Mouse (Mus musculus) midbrain, embryonic 12.5 days (tissue): Measurements from ENCODE around the gene Hist1h4j. TPM values are rescaled to one million over a fixed set of nuclear protein-coding genes. Genes with fewer than 3 reads are reported as not detected.
"Not testable (repeated sequence)": the region's sequence is repeated elsewhere in the genome, so short reads cannot be mapped to it uniquely, and the experiment has no call there.

Experiments
- ATAC-seq: fragments of 200-750 bp; cut with Nextera tagmentation; 2 replicates; pipeline ENCODE4 v1.8.0; 2017; ENCODE audit warnings: low read depth, moderate TSS enrichment, moderate library complexity; ENCODE audit not compliant: low FRiP score
- H3K27ac ChIP-seq: fragments of 300-500 bp; sonication (generic); replicated peaks from 2 replicates; pipeline ENCODE4 v1.5.1; 2016; ENCODE audit warnings: mild to moderate bottlenecking
- H3K27me3 ChIP-seq: fragments of 300-500 bp; sonication (generic); 2 replicates; pipeline ENCODE4 v1.6.1; 2016; ENCODE audit warnings: mild to moderate bottlenecking
- H3K36me3 ChIP-seq: fragments of 300-500 bp; sonication (generic); 2 replicates; pipeline ENCODE4 v1.6.1; 2016
- H3K4me1 ChIP-seq: fragments of 300-500 bp; sonication (generic); 2 replicates; pipeline ENCODE4 v1.6.1; 2016
- H3K4me2 ChIP-seq: fragments of 300-500 bp; sonication (generic); replicated peaks from 2 replicates; pipeline ENCODE4 v1.6.1; 2016; ENCODE audit warnings: mild to moderate bottlenecking, moderate library complexity
- H3K4me3 ChIP-seq: fragments of 300-500 bp; sonication (generic); 2 replicates; pipeline ENCODE4 v1.5.1; 2016; ENCODE audit warnings: mild to moderate bottlenecking
- H3K9ac ChIP-seq: fragments of 300-500 bp; sonication (generic); replicated peaks from 2 replicates; pipeline ENCODE4 v1.6.1; 2016; ENCODE audit warnings: mild to moderate bottlenecking, moderate library complexity
- H3K9me3 ChIP-seq: fragments of 300-500 bp; sonication (generic); 2 replicates; pipeline ENCODE4 v1.6.1; 2016; ENCODE audit warnings: mild to moderate bottlenecking
- WGBS: fragments of 180-500 bp; shearing (Covaris S2); methylation state at CpG from one replicate; pipeline ENCODE4 v1.1.7; 2016; 5-methylcytosine and 5-hydroxymethylcytosine counted together
- polyA plus RNA-seq: library from polyadenylated mRNA; unstranded; fragments of >200 nt; fragmentation: Nextera tagmentation; extraction: Ambion mirVana; gene quantifications from 2 replicates; pipeline ENCODE4 v1.2.1, GENCODE M21; 2016

The Hist1h4j gene
- 0.97 and 1.4 TPM in 2 replicates for polyA plus RNA-seq

GRCm38 (mm10) chr13:21734906-21735767, at the start of gene Hist1h4j:
Hist1h4j (plus strand) TSS chr13:21735064.
- H3K4me1 ChIP-seq, H3K36me3 ChIP-seq, H3K9me3 ChIP-seq, H3K27me3 ChIP-seq: not testable (repeated sequence)
- under 1% methylated on average over 43 of the region's 56 CpGs for WGBS
- Histone ChIP-seq H3K27ac (peak within 1 kb of the TSS; percentile 98), H3K4me2 (peak within 1 kb of the TSS; percentile 65), H3K4me3 (peak within 1 kb of the TSS; percentile 57), H3K9ac (peak within 1 kb of the TSS; percentile 69)
- ATAC-seq = peak; percentile 91

DNA sequence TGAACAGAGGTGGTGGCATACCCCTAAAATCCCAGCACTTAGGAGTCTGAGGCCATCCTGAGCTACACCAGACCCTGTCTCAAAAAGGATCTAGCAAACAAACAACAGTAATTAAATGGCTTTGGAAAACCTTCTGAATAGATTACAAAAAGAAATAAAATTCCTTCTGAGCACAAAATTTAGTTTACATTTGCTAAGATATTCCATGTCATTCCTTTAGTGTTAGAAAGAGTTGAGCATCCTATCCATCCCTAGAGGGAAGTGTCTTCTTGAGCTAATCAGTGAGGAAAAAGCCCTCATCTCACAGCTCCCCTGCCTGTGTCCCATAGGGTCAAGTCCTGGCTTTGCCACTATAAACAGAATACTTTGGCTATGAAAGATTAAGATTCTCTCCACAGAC, 37.1 kb upstream of the Hist1h4j start, which contains the start of gene Olfr1359:
Olfr1359 (plus strand) TSS at position 301 of the 400 bp plus-strand sequence.
- no peaks in the 10 kb centered on the region for H3K27me3 ChIP-seq
- no peaks in the 10 kb centered on the region for H3K9me3 ChIP-seq
- ATAC-seq = no peak
- H3K9ac ChIP-seq = no peak within 1 kb of the TSS
- no peak within 1 kb of the TSS for H3K27ac ChIP-seq
- no peak within 1 kb of the TSS for H3K4me2 ChIP-seq
- no peaks in the 10 kb centered on the region for H3K4me1 ChIP-seq
- no peaks in the 10 kb centered on the region for H3K36me3 ChIP-seq
- H3K4me3 ChIP-seq = no peak within 1 kb of the TSS

DNA sequence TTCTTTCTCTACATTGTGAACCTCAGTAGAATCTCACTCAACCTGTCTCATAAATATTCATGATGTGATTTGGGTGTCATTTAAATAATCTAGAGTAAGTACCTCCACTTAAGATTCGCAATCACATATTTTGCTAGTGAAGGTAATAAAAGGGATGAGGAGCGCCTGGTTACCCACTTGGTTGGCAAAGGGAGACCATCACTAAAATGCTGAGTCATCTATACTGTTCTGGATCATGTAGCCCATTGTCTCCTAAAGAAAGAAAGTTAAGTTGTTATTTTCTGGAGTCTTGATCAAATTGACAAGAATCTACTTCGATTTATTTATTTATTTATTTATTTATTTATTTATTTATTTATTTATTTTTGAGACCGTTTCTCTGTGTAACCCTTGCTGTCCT, 28.2 kb upstream of the Hist1h4j start:
- Histone ChIP-seq H3K4me3 (no peak overlapping the region), H3K9ac (no peak overlapping the region), H3K4me2 (no peak overlapping the region), H3K27ac (no peak overlapping the region), H3K36me3 (no peaks in the 10 kb centered on the region), H3K27me3 (no peaks in the 10 kb centered on the region), H3K9me3 (no peaks in the 10 kb centered on the region), H3K4me1 (peaks cover 4% of the 10 kb centered on the region; the same call in 1 of the 2 replicates)
- ATAC-seq = no peak
- 74% methylated on average over 4 of the region's 4 CpGs for WGBS

DNA sequence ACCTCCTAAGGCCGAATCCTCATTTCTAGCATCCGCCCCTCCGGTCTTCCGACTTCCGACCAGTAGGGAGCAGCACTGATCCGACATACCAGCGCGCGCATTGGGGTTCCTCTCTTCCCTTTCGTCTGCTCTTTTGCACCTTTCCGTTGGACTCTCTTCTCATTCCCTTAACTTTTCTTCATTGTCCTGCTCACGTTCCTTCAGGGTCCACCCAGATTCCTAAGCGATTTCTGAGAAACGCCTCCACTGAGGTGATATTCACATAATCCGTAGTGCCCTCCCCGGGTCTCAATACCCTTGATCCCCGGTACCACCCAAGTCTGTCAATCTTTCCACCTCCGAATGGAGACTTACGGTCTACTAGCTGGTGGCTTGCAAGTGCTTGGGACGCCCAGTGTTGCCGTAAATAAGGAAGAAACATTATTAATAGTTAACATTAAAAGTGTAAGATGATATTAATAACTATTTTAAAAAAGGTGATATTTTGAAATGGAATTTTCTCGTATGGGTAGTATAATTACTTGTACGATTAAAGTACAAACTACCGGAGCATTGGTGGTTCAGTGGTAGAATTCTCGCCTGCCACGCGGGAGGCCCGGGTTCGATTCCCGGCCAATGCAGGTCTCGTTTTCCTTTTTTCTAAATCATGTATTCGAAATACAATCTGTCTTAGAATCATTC, 24.7 kb upstream of the Hist1h4j start:
- peak; percentile 85 for ATAC-seq
- under 1% methylated on average over 32 of the region's 32 CpGs for WGBS
- Histone ChIP-seq H3K4me3 (peak overlapping the region; percentile 55), H3K27me3 (no peaks in the 10 kb centered on the region), H3K4me1 (peaks cover 8% of the 10 kb centered on the region), H3K4me2 (peak overlapping the region; percentile 43), H3K9ac (peak overlapping the region; percentile 43), H3K9me3 (no peaks in the 10 kb centered on the region), H3K27ac (peak overlapping the region; percentile 55; the same call in 1 of the 2 replicates), H3K36me3 (no peaks in the 10 kb centered on the region)

GRCm38 (mm10) chr13:21710821-21711525, 23.9 kb upstream of the Hist1h4j start:
- H3K27ac ChIP-seq = no peak overlapping the region
- no peaks in the 10 kb centered on the region for H3K36me3 ChIP-seq

GRCm38 (mm10) chr13:21711698-21712097, 23.2 kb upstream of the Hist1h4j start:
- H3K4me3 ChIP-seq = peak overlapping the region; percentile 44
- peak overlapping the region; percentile 34; the same call in 1 of the 2 replicates for H3K9ac ChIP-seq
- H3K4me1 ChIP-seq = peaks cover 12% of the 10 kb centered on the region
- no peaks in the 10 kb centered on the region for H3K9me3 ChIP-seq
- H3K36me3 ChIP-seq = no peaks in the 10 kb centered on the region
- H3K4me2 ChIP-seq = peak overlapping the region; percentile 60
- no peak overlapping the region for H3K27ac ChIP-seq
- no peaks in the 10 kb centered on the region for H3K27me3 ChIP-seq
- no peak for ATAC-seq
- WGBS = 27% methylated on average over 4 of the region's 4 CpGs

More at GRCm38 (mm10) chr13:21710821-21711525, 23.9 kb upstream of the Hist1h4j start:
- Histone ChIP-seq H3K4me1 (peaks cover 12% of the 10 kb centered on the region), H3K27me3 (no peaks in the 10 kb centered on the region), H3K9me3 (no peaks in the 10 kb centered on the region), H3K4me2 (peak overlapping the region; percentile 60), H3K9ac (peak overlapping the region; percentile 34), H3K4me3 (peak overlapping the region; percentile 44)
- ATAC-seq = peak; percentile 63
- 1% methylated on average over 22 of the region's 22 CpGs for WGBS

DNA sequence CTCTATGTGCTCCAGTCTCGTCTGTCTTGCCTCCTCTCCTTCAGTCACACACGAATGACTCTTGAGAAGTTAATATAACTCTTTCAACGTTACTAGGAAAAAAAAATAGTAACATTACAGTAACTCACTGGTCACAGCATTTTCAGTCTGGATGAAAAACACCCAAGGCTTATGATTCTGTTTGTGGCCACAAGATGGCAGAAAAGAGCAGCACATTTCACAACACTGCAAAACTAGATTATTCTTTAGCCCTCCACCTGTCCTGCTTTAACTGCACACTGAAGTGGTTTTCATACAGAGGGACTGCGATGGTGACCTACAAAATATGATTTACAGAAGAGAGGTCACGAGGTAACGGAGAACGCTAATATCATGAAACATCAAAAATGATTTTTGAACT, 20.1 kb upstream of the Hist1h4j start:
- Histone ChIP-seq H3K27ac (peak overlapping the region; percentile 94), H3K9me3 (no peaks in the 10 kb centered on the region), H3K9ac (peak overlapping the region; percentile 68), H3K4me2 (peak overlapping the region; percentile 85), H3K36me3 (no peaks in the 10 kb centered on the region), H3K4me3 (peak overlapping the region; percentile 42), H3K27me3 (no peaks in the 10 kb centered on the region), H3K4me1 (peaks cover 23% of the 10 kb centered on the region)
- no peak for ATAC-seq
- WGBS = 3% methylated on average over 7 of the region's 7 CpGs

DNA sequence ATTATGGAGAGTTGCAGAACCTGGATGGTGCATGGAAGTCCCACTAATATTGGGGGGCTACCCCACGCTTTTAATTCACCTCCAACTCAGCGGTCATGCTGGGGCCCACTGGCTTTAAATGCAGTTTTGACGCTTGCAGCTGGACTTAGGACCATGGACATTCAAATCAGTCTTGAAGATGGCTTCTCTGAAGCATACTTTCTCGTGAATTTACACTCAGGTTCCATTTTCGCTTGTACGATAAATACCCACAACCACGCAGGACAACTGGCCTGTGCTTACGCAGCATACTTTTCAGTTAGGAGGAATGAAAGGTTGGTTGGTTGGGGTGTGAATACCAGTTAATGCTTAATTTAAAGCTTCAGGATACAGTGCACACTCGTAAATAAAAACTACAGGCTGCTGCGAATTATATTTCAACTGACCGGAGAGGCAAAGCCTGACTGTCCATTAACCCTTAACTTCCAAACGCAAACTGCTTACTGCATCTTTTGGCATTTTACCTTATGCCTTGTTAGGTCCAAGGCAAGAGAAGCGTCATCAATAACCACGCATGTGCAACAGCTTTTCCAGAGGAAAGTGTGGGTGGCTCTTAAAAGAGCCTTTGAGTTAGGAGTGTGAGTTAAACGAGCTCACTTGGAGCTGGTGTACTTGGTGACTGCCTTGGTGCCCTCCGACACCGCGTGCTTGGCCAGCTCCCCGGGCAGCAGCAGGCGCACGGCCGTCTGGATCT, 19.6 kb upstream of the Hist1h4j start:
- Histone ChIP-seq H3K9ac (peak overlapping the region; percentile 68), H3K27ac (peak overlapping the region; percentile 94), H3K9me3 (no peaks in the 10 kb centered on the region), H3K27me3 (no peaks in the 10 kb centered on the region), H3K4me3 (peak overlapping the region; percentile 42), H3K36me3 (no peaks in the 10 kb centered on the region), H3K4me2 (peak overlapping the region; percentile 85), H3K4me1 (peaks cover 23% of the 10 kb centered on the region)
- 2% methylated on average over 22 of the region's 22 CpGs for WGBS
- no peak for ATAC-seq

- under 1% methylated on average over 38 of the region's 50 CpGs for WGBS
- peak within 1 kb of the TSS; percentile 94 for H3K27ac ChIP-seq
- H3K4me2 ChIP-seq = peak within 1 kb of the TSS; percentile 85
- H3K27me3 ChIP-seq, H3K9me3 ChIP-seq, H3K36me3 ChIP-seq: not testable (repeated sequence)
- peak; percentile 92 for ATAC-seq
- peak within 1 kb of the TSS; percentile 48 for H3K4me3 ChIP-seq
- H3K4me1 ChIP-seq = peaks cover 27% of the 10 kb centered on the region
- peak within 1 kb of the TSS; percentile 73 for H3K9ac ChIP-seq
Observed at GRCm38 (mm10) chr13:21715864-21716539, 18.9 kb upstream of the Hist1h4j start, which contains the start of the genes Hist1h2bl and Hist1h2ai. Hist1h2bl (minus strand) TSS chr13:21716143. Hist1h2ai (plus strand) TSS chr13:21716422.

DNA sequence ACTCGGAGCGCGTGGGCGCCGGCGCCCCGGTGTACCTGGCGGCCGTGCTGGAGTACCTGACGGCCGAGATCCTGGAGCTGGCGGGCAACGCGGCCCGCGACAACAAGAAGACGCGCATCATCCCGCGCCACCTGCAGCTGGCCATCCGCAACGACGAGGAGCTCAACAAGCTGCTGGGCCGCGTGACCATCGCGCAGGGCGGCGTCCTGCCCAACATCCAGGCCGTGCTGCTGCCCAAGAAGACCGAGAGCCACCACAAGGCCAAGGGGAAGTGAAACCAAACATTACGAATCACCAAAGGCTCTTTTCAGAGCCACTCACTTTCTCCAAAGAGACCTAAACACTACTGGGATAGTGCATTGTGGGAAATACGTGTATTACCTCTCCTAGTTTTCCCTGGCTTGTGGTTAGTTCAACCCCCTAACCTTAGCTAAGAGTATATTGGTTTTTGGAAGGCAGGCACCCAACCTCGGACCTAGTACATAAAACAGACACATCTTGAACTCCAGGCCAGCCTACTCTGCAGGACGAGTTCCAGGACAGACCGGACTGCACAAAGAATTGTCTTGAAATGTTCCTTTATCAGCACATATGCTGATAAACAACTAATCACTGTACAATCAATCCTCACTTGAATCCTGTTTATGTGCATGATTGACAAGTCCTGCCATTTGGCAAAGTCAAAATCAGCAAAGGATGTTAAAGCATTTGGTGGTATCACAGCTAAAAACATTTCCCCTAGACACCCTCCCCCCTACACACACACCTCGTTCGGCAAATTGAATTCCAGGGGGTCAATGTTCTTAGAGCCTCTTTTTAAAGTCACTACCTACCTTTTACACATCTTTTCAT, 18.1 kb upstream of the Hist1h4j start:
- WGBS = under 1% methylated on average over 15 of the region's 38 CpGs
- 0 out of 2 replicates have a peak, but pooled peaks have one; percentile 1 for ATAC-seq

More for the DNA sequence above, 18.1 kb upstream of the Hist1h4j start:
- Histone ChIP-seq H3K4me3 (peak overlapping the region; percentile 48), H3K27ac (peak overlapping the region; percentile 94), H3K4me2 (peak overlapping the region; percentile 85), H3K4me1 (peaks cover 25% of the 10 kb centered on the region), H3K9ac (peak overlapping the region; percentile 73)
- not testable (repeated sequence) for H3K36me3 ChIP-seq, H3K27me3 ChIP-seq, H3K9me3 ChIP-seq
